Mouse (Mus musculus) liver, postnatal 0 days (tissue): Measurements from ENCODE around the gene Pcbp3.

Experiments used
- CTCF ChIP-seq: sonication (generic); IDR thresholded peaks from 2 replicates; pipeline ENCODE4 v1.5.1; 2016; ENCODE audit warnings: antibody characterized with exemption, low read depth
- EP300 ChIP-seq: IDR thresholded peaks from 2 replicates; pipeline ENCODE4 v1.6.1; 2016; ENCODE audit warnings: antibody characterized with exemption, low read depth, mild to moderate bottlenecking

DNA sequence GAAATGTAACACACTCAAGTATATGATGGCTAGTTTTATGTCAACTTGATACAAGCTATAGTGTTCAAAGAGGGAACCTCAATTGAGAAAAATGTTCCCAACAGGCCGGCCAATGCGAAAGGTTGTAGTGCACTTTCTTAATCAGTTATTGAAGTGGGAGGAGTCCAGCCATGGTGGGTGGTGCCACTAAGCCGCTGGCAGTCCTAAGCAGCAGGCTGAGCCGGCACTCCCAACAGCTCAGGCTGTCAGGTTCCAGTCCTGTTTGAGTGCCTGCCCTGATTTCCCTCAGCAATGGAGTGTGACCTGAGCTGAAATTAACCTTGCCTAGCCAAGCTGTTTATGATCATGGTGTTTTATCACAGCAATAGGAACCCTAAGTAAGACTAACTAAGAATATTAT, 20.6 kb downstream of the Pcbp3 start:
- TF ChIP-seq CTCF, result no peak
- TF ChIP-seq EP300, result no peak
